Mouse (Mus musculus) spleen, embryonic (tissue): ENCODE data around the gene Tmem56.

Experiments used
- CTCF ChIA-PET: fragments of 350-600 bp; sonication (Branson Sonifier 250); formaldehyde crosslinking; loops from one replicate; lab custom pipeline; 2022; lab: Charles Lee

The Tmem56 gene

DNA sequence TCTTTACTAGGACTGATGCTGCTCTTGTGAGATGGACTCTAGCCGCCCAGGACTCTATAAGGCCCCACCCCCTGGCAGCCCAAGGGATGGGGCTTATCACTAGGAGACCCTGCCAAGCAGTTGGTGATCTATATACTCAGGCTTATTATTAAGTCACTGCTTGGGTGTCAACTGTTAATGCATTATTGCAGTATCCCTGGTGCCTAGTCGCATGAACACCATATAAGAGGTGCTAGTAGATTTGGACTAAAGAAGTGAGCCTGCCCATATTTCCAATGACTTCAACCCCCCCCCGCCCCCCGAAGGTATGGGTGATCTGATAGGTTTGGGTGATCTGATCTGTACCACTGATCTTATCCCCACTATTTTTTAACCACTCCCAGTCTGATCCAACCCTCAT lies at the start of gene Tmem56:
TSS of gene Tmem56 (minus strand) at position 101 of the 400 bp plus-strand sequence.
- CTCF ChIA-PET, result no interaction called here

GRCm38 (mm10) chr3:121330244-121330646 lies 47.3 kb upstream of the Tmem56 start:
- CTCF ChIA-PET, result interaction anchor here (0.6 kb wide), 1 partner anchor 25 kb away, joined by 4 read pairs; no protein-coding TSS in a partner anchor

GRCm38 (mm10) chr3:121329647-121330046 lies 46.7 kb upstream of the Tmem56 start:
- CTCF ChIA-PET, result no interaction called here

GRCm38 (mm10) chr3:121327406-121327805 lies 44.5 kb upstream of the Tmem56 start:
- CTCF ChIA-PET, result no interaction called here

DNA sequence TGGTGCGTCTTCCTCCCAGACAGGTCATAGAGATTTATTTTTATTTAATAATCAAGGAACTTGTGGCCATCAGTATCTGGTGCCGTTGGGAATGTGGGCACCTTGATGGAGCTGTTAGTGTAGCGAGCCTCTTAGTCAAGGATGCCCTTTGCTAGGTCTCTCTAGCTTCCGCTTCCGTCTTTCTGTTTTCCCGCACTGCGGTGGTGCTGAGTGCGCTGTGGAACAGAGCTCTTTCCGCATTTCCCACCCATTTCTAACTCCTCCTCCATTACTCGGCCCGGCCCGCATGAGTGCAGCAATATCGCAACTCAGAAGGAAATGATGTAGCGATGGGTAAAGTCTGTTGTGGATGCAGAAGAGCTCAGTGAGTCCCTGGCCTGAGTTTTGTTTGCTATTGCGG lies 40.5 kb upstream of the Tmem56 start:
- CTCF ChIA-PET, result no interaction called here

GRCm38 (mm10) chr3:121320896-121321295 lies 38.0 kb upstream of the Tmem56 start:
- CTCF ChIA-PET, result no interaction called here

DNA sequence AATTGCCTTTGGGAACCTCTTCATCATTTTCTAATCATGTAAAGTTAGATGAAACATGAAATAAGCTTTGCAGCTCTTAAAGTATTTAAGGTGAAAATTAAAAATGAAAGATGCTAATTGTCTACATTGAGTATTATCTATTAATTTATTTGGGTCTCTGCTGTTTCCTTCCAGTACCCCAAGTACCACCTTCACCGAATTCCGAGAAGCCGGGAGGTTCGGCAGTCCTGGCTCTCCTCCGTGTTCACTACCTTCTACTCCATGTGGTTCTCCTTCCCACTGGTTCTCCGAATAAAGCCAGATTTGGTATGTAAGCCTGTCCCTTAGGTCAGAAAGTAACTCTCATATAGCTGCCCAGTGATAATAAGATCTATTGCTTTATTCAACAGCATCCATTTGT lies 37.0 kb upstream of the Tmem56 start:
- CTCF ChIA-PET, result interaction anchor here (0.7 kb wide), 1 partner anchor 171 kb away, joined by 3 read pairs; no protein-coding TSS in a partner anchor

- CTCF ChIA-PET, result no interaction called here
Measured at GRCm38 (mm10) chr3:121315498-121315897, 32.6 kb upstream of the Tmem56 start.

DNA sequence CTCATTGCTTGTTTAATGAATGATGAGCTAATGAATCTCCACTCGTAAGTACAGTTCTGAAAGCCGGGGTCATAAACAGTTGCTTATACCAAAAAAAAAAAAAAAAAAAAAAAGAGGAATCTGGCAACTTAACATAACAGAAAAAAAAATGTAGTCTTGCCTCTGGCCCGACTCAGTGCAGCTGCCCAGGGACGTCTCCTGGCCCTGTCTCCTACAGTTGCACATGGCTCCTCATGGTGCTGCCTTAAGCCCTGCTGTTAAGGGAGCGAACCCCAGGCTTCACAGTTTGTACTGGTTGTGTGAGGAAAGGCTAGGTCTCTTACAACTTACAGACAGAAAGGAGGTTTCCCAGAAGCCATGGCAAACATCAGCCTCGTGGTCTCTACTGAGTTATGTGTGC lies 31.3 kb upstream of the Tmem56 start:
- CTCF ChIA-PET, result interaction anchor here (0.6 to 0.7 kb wide), 2 partner anchors 65 to 145 kb away, joined by 4 to 8 read pairs; no protein-coding TSS in a partner anchor

GRCm38 (mm10) chr3:121312979-121313378 lies 30.1 kb upstream of the Tmem56 start:
- CTCF ChIA-PET, result no interaction called here

- CTCF ChIA-PET, result no interaction called here
Measured at GRCm38 (mm10) chr3:121312426-121312825, 29.5 kb upstream of the Tmem56 start.

DNA sequence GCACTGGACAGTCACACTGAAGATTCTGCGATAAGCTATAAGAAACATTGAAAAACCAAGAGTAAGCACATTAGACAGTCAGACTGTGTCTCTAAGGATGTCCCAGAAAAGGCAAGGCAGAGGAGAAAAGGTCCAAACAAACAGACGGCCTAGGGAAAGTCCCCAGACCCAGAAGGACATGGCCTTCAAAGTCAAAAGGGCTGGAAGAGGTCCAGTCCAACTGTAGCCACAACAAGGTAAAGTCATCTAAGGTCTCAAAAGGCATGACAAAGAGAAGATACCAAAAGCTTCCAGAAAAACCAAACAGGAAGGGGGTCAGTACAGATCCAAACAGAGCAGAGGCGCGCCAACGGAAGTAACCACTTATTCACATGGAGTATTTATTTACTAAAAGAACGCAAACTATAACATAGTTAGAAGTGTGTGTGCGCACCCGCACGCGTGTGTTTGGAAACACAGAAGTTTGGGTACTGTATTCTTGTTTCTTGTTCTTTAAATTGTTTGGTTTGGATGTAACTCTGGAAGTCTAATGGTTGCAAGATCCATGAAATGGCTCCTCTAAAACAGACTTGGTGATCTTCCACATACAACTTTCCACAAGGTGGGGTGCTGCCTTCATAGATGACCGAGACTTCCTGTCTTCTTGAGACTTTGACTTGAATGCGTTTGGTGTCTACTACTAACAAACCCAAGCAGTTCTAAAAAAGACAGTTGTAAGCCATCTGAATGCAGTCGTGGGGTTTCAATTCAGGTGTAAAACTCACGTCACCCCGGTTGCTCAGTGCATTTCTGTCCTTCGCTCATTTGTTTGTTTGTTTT lies 27.2 kb upstream of the Tmem56 start:
- CTCF ChIA-PET, result interaction anchor here (0.6 to 1.0 kb wide), 2 partner anchors 191 to 230 kb away, joined by 4 to 5 read pairs; no protein-coding TSS in a partner anchor

DNA sequence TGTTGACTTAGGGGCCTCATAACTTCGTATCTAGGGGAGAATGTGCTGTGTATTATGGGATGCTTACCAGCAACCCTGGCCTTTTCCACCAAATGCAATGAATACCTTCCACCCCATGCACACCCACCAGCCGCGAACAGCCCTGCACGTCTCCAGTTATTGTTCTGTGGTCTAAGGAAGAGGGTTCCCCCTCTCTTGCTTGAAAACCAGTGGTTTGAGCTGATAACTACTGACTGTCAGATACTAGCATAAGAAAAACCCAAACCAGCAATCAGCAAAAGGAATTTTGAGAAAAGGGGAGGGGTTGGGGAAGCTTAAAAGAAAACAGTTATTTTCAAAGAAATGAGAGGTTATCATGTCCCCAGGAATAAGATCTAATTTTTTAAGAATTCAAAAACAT lies 26.5 kb upstream of the Tmem56 start:
- CTCF ChIA-PET, result interaction anchor here (0.6 to 1.0 kb wide), 2 partner anchors 191 to 231 kb away, joined by 4 to 5 read pairs; no protein-coding TSS in a partner anchor

DNA sequence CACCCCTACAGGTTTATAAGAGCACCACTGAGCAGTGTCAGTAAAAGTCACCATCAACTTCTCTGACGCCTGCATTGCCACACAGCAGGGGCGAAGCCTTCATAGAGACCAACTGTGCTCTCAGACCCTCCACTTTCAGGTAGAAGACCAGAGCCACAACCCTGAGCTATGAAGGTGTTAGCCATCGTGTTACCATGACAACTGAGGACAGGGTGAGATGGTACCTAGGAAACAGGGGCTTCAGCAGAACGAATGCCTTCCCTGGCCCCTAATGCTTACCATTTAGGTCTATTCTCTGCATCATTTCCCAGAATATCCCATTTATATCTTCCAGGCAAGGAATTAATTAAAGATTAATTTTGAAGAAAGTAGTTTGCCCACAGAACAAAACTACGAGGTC lies 26.0 kb upstream of the Tmem56 start:
- CTCF ChIA-PET, result no interaction called here

DNA sequence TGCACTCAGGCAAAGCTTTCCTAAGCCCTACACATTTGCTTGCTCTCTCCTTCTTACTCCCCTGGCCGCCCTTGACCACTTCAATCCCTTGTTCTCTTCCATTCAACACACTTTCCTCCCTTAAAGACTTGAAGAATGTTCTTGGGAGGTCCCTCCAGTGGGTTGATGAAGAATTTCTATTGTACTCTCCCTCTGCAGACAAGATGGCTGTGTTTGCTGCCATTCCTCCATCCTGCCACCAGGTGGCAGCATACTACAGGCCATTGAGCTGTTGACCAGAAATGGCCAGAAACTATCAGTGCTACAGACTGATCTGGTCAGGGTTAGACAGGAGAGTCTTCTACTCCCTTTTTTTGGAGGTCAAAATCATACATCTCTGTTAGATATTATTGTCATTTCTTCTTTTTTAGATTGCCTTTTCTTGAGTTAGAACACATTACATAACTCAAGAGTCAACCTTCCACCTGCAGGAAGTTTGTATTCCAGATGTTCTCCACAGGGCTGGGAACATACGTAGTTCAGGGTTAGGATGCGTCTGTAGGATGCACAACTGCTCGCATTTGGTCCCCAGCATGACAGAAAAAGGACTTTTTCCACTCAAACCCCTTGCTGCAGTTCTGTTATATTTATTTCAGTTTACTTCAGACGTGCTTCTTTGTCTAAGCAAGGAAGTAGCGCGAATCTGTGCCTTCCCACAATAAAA lies 24.8 kb upstream of the Tmem56 start:
- CTCF ChIA-PET, result interaction anchor here (0.5 to 1.1 kb wide), 2 partner anchors 63 to 139 kb away, joined by 4 to 6 read pairs; no protein-coding TSS in a partner anchor

GRCm38 (mm10) chr3:121306641-121307040 lies 23.7 kb upstream of the Tmem56 start:
- CTCF ChIA-PET, result interaction anchor here (0.7 to 1.1 kb wide), 2 partner anchors 18 to 62 kb away, joined by 3 to 4 read pairs; no protein-coding TSS in a partner anchor

DNA sequence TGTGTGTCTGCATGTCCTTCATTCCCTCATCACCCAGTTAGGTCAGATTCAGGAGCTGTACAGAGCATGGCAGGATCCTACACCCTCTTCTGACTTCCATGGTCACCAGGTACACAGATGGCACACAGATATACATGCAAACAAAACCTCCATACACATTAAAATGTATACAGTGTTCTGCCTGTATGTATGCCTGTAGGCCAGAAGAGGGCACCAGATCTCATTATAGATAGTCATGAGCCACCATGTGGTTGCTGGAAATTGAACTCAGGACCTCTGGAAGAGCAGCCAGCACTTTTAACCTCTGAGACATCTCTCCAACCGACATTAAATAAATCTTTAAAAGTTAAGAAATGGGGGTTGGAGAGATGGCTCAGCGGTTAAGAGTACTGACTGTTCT lies 11.3 kb upstream of the Tmem56 start:
- CTCF ChIA-PET, result interaction anchor here (0.7 kb wide), 2 partner anchors 134 to 444 kb away, joined by 3 read pairs; no protein-coding TSS in a partner anchor

DNA sequence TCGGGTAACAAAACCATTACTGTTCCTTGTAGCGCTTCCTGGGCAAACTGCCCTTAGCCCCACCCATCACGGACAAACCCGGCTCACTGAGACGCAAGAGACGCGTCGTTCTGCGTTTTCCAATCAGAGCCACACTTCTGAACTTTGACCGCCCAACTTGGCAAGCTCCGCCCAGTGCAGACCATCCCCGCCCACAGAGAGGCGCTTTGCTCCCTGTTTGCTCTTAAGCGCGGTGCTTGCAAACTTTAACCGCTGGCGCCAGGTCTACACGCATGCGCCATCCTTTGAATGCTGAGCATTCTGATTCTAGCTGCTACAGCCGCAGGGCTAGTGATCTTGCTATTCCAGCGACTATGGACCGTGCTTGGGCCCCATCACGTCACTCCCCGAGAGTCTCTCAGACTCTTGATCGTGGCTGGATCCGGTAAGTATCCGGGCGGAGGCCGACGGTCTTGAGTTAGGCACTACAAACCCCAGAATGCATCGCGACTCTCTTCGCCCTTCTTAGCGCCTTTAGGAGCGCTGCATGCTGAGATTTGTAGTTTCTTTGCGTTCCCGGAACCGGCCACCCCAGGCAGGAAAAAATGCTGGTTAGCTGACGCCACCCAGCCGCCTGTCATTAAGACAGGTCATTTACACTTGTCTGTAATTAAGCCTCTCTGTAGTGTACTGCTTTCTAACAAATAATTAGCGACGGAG lies 8.8 kb upstream of the Tmem56 start, which contains the start of gene Alg14:
TSS of gene Alg14 (plus strand) at position 214 of the 699 bp plus-strand sequence.
- CTCF ChIA-PET, result interaction anchor here (0.6 kb wide), 1 partner anchor 80 kb away, joined by 3 read pairs; no protein-coding TSS in a partner anchor

DNA sequence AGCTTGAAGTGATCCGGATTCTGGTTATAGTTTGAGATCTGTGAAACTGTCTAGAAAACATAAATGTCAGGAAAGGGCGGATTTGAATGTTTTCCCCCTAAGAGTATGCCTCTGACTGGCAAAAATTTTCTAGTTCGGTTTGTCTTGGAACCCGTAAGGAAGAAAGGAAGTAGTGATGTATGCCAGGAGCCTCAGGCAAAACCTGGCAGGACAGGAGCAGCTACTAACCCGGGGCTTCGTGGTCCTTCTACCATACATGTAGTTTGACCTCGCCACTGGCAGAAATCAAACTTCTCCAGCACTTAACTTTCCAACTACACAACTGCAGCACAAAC lies 8.3 kb upstream of the Tmem56 start:
- CTCF ChIA-PET, result no interaction called here

GRCm38 (mm10) chr3:121290681-121291080 lies 7.8 kb upstream of the Tmem56 start:
- CTCF ChIA-PET, result interaction anchor here (0.6 kb wide), 1 partner anchor 75 kb away, joined by 3 read pairs; no protein-coding TSS in a partner anchor

DNA sequence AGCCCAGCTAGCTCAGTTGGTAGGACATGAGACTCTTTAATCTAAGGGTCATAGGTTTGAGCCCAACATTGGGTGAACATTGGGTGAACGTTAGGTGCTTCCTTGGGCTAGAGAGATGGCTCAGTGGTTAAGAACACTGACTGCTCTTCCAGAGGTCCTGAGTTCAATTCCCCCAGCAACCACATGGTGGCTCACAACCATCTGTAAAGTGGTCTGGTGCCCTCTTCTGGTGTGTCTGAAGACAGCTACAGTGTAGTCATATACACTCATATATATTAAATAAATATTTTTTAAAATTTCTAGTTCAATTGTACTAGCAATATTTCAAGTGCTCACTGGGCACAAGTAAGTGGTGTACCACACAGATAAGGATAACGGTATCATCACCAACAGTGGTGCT lies 4.3 kb upstream of the Tmem56 start:
- CTCF ChIA-PET, result interaction anchor here (0.6 to 0.7 kb wide), 2 partner anchors 11 to 141 kb away, joined by 3 read pairs; no protein-coding TSS in a partner anchor
